Mouse (Mus musculus) neural tube, embryonic 14.5 days (tissue): ENCODE measurements around the gene Mreg. TPM values are rescaled to one million over a fixed set of nuclear protein-coding genes. Genes with fewer than 3 reads are reported as not detected.

Source experiments
- ATAC-seq: fragments of 200-750 bp; cut with Nextera tagmentation; 2 replicates; pipeline ENCODE4 v1.8.0; 2017; ENCODE audit warnings: low read depth, mild to moderate bottlenecking, moderate TSS enrichment, moderate library complexity
- H3K27ac ChIP-seq: fragments of 300-500 bp; sonication (generic); 2 replicates; pipeline ENCODE4 v1.5.1; 2014; ENCODE audit warnings: low read depth, mild to moderate bottlenecking, control low read depth, low read length, moderate library complexity, mixed read lengths
- H3K27me3 ChIP-seq: fragments of 300-500 bp; sonication (generic); 2 replicates; pipeline ENCODE4 v1.6.1; 2014; ENCODE audit warnings: low read length; ENCODE audit not compliant: control insufficient read depth, insufficient read depth
- H3K36me3 ChIP-seq: fragments of 300-500 bp; sonication (generic); 2 replicates; pipeline ENCODE4 v1.6.1; 2014; ENCODE audit warnings: low read length, mixed read lengths; ENCODE audit not compliant: control insufficient read depth, insufficient read depth
- H3K4me1 ChIP-seq: fragments of 300-500 bp; sonication (generic); 2 replicates; pipeline ENCODE4 v1.6.1; 2014; ENCODE audit warnings: low read length; ENCODE audit not compliant: control insufficient read depth, insufficient read depth
- H3K4me2 ChIP-seq: fragments of 300-500 bp; sonication (generic); 2 replicates; pipeline ENCODE4 v1.6.1; 2014; ENCODE audit warnings: mild to moderate bottlenecking, low read depth, low read length, control low read depth
- H3K4me3 ChIP-seq: fragments of 300-500 bp; sonication (generic); 2 replicates; pipeline ENCODE4 v1.5.1; 2014; ENCODE audit warnings: low read depth, low read length, control low read depth, mixed read lengths
- H3K9ac ChIP-seq: fragments of 300-500 bp; sonication (generic); replicated peaks from 2 replicates; pipeline ENCODE4 v1.6.1; 2014; ENCODE audit warnings: low read depth, mild to moderate bottlenecking, control low read depth, low read length, mixed read lengths
- H3K9me3 ChIP-seq: fragments of 300-500 bp; sonication (generic); 2 replicates; pipeline ENCODE4 v1.6.1; 2016; ENCODE audit warnings: low read length; ENCODE audit not compliant: control insufficient read depth
- WGBS: fragments of 180-500 bp; shearing (Covaris S2); extraction: QIAGEN DNeasy Blood & Tissue Kit; methylation state at CpG from one replicate; pipeline ENCODE4 v1.1.7; 2014; 5-methylcytosine and 5-hydroxymethylcytosine counted together
- polyA plus RNA-seq: library from polyadenylated mRNA; unstranded; fragments of >200 nt; fragmentation: Nextera tagmentation; extraction: Ambion mirVana; gene quantifications from 2 replicates; pipeline ENCODE4 v1.2.1, GENCODE M21; 2014

Mreg gene
- polyA plus RNA-seq, 1 experiment from 2014 or later = 3.0 TPM

- Histone ChIP-seq H3K27me3 (no peaks in the 10 kb centered on the region), H3K9ac (no peak overlapping the region), H3K9me3 (no peaks in the 10 kb centered on the region), H3K4me2 (no peak overlapping the region), H3K4me3 (no peak overlapping the region), H3K36me3 (no peaks in the 10 kb centered on the region), H3K27ac (no peak overlapping the region), H3K4me1 (no peaks in the 10 kb centered on the region)
- 94% methylated on average over 5 of the region's 5 CpGs for WGBS
- no peak for ATAC-seq
These were observed 45.7 kb downstream of the Mreg start for GRCm38 (mm10) chr1:72166468-72166814.

GRCm38 (mm10) chr1:72165723-72166467 lies 46.2 kb downstream of the Mreg start:
- ATAC-seq = no peak
- no peak overlapping the region for H3K4me2 ChIP-seq
- no peaks in the 10 kb centered on the region for H3K9me3 ChIP-seq
- no peaks in the 10 kb centered on the region for H3K27me3 ChIP-seq
- H3K4me3 ChIP-seq = no peak overlapping the region
- no peak overlapping the region for H3K27ac ChIP-seq
- no peaks in the 10 kb centered on the region for H3K4me1 ChIP-seq
- H3K36me3 ChIP-seq = no peaks in the 10 kb centered on the region
- 87% methylated on average over 20 of the region's 20 CpGs for WGBS
- no peak overlapping the region for H3K9ac ChIP-seq

GRCm38 (mm10) chr1:72160321-72160720 lies 51.8 kb downstream of the Mreg start:
- Histone ChIP-seq H3K9ac (no peak overlapping the region), H3K4me3 (no peak overlapping the region), H3K9me3 (no peaks in the 10 kb centered on the region), H3K27ac (no peak overlapping the region), H3K4me1 (no peaks in the 10 kb centered on the region), H3K36me3 (no peaks in the 10 kb centered on the region), H3K4me2 (no peak overlapping the region), H3K27me3 (no peaks in the 10 kb centered on the region)
- ATAC-seq = no peak
- 92% methylated on average over 7 of the region's 7 CpGs for WGBS

GRCm38 (mm10) chr1:72145041-72145440 lies 67.1 kb downstream of the Mreg start:
- Histone ChIP-seq H3K27me3 (no peaks in the 10 kb centered on the region), H3K27ac (no peak overlapping the region), H3K9ac (no peak overlapping the region), H3K9me3 (no peaks in the 10 kb centered on the region), H3K4me1 (no peaks in the 10 kb centered on the region), H3K4me3 (no peak overlapping the region), H3K36me3 (no peaks in the 10 kb centered on the region), H3K4me2 (no peak overlapping the region)
- ATAC-seq = no peak

GRCm38 (mm10) chr1:72144426-72144825 lies 67.7 kb downstream of the Mreg start:
- no peak overlapping the region for H3K4me3 ChIP-seq
- ATAC-seq = no peak

GRCm38 (mm10) chr1:72141893-72142480 lies 70.1 kb downstream of the Mreg start:
- 3% methylated on average over 11 of the region's 11 CpGs for WGBS
- Histone ChIP-seq H3K4me3 (no peak overlapping the region), H3K36me3 (no peaks in the 10 kb centered on the region), H3K9ac (no peak overlapping the region; the same call in 1 of the 2 replicates), H3K4me1 (no peaks in the 10 kb centered on the region), H3K27ac (no peak overlapping the region), H3K9me3 (no peaks in the 10 kb centered on the region), H3K27me3 (no peaks in the 10 kb centered on the region), H3K4me2 (peak overlapping the region; percentile 36)
- peak; percentile 88 for ATAC-seq

More at GRCm38 (mm10) chr1:72144426-72144825, 67.7 kb downstream of the Mreg start:
- Histone ChIP-seq H3K27ac (no peak overlapping the region), H3K27me3 (no peaks in the 10 kb centered on the region), H3K9ac (no peak overlapping the region), H3K36me3 (no peaks in the 10 kb centered on the region), H3K9me3 (no peaks in the 10 kb centered on the region), H3K4me1 (no peaks in the 10 kb centered on the region), H3K4me2 (no peak overlapping the region)
- 93% methylated on average over 4 of the region's 4 CpGs for WGBS

- H3K9me3 ChIP-seq = no peaks in the 10 kb centered on the region
- H3K9ac ChIP-seq = no peak overlapping the region
- H3K27ac ChIP-seq = no peak overlapping the region
- 97% methylated on average over 10 of the region's 10 CpGs for WGBS
- no peaks in the 10 kb centered on the region for H3K36me3 ChIP-seq
- no peak overlapping the region for H3K4me3 ChIP-seq
- no peaks in the 10 kb centered on the region for H3K27me3 ChIP-seq
- no peaks in the 10 kb centered on the region for H3K4me1 ChIP-seq
- H3K4me2 ChIP-seq = no peak overlapping the region
- ATAC-seq = no peak
These were observed 76.0 kb downstream of the Mreg start for GRCm38 (mm10) chr1:72136101-72136500.

GRCm38 (mm10) chr1:72134534-72134933 lies 77.6 kb downstream of the Mreg start:
- 60% methylated on average over 1 of the region's 1 CpGs for WGBS
- Histone ChIP-seq H3K4me3 (no peak overlapping the region), H3K4me2 (no peak overlapping the region), H3K9me3 (no peaks in the 10 kb centered on the region), H3K4me1 (no peaks in the 10 kb centered on the region), H3K36me3 (no peaks in the 10 kb centered on the region), H3K27me3 (no peaks in the 10 kb centered on the region), H3K9ac (no peak overlapping the region), H3K27ac (no peak overlapping the region)
- no peak for ATAC-seq

GRCm38 (mm10) chr1:72123434-72124297 lies 88.4 kb downstream of the Mreg start:
- H3K9me3 ChIP-seq = no peaks in the 10 kb centered on the region
- H3K27me3 ChIP-seq = no peaks in the 10 kb centered on the region
- peak; percentile 91 for ATAC-seq
- H3K4me2 ChIP-seq = peak overlapping the region; percentile 38
- no peak overlapping the region for H3K27ac ChIP-seq
- H3K9ac ChIP-seq = 0 out of 2 replicates have a peak overlapping the region, but pooled peaks have one; percentile 16
- H3K36me3 ChIP-seq = no peaks in the 10 kb centered on the region
- 21% methylated on average over 23 of the region's 23 CpGs for WGBS
- H3K4me1 ChIP-seq = no peaks in the 10 kb centered on the region; the same call in 1 of the 2 replicates
- H3K4me3 ChIP-seq = no peak overlapping the region; the same call in 1 of the 2 replicates
